Mouse (Mus musculus) embryonic facial prominence, embryonic 15.5 days (tissue): ENCODE data around the gene Eps8l2. TPM values are rescaled to one million over a fixed set of nuclear protein-coding genes. Genes with fewer than 3 reads are reported as not detected.
"Not testable (repeated sequence)": the region's sequence is repeated elsewhere in the genome, so short reads cannot be mapped to it uniquely, and the experiment has no call there.

ENCODE experiments used
- ATAC-seq: fragments of 200-750 bp; cut with Nextera tagmentation; 2 replicates; pipeline ENCODE4 v1.8.0; 2017; ENCODE audit warnings: low read depth, moderate TSS enrichment; ENCODE audit not compliant: insufficient number of reproducible peaks, low FRiP score, low TSS enrichment
- H3K27ac ChIP-seq: fragments of 300-500 bp; sonication (generic); replicated peaks from 2 replicates; pipeline ENCODE4 v1.5.1; 2015; ENCODE audit warnings: mild to moderate bottlenecking, inconsistent platforms
- H3K27me3 ChIP-seq: fragments of 300-500 bp; sonication (generic); 2 replicates; pipeline ENCODE4 v1.6.1; 2015; ENCODE audit warnings: inconsistent platforms
- H3K36me3 ChIP-seq: fragments of 300-500 bp; sonication (generic); 2 replicates; pipeline ENCODE4 v1.6.1; 2015; ENCODE audit warnings: mild to moderate bottlenecking, inconsistent platforms
- H3K4me1 ChIP-seq: fragments of 300-500 bp; sonication (generic); 2 replicates; pipeline ENCODE4 v1.6.1; 2015; ENCODE audit warnings: inconsistent platforms
- H3K4me2 ChIP-seq: fragments of 300-500 bp; sonication (generic); replicated peaks from 2 replicates; pipeline ENCODE4 v1.6.1; 2015; ENCODE audit warnings: mild to moderate bottlenecking, inconsistent platforms
- H3K4me3 ChIP-seq: fragments of 300-500 bp; sonication (generic); replicated peaks from 2 replicates; pipeline ENCODE4 v1.5.1; 2015; ENCODE audit warnings: mild to moderate bottlenecking, inconsistent platforms
- H3K9ac ChIP-seq: fragments of 300-500 bp; sonication (generic); 2 replicates; pipeline ENCODE4 v1.6.1; 2015; ENCODE audit warnings: inconsistent platforms
- H3K9me3 ChIP-seq: fragments of 300-500 bp; sonication (generic); replicated peaks from 2 replicates; pipeline ENCODE4 v1.6.1; 2016; ENCODE audit warnings: inconsistent platforms
- WGBS: fragments of 180-500 bp; shearing (Covaris S2); methylation state at CpG from one replicate; pipeline ENCODE4 v1.1.7; 2015; 5-methylcytosine and 5-hydroxymethylcytosine counted together
- polyA plus RNA-seq: library from polyadenylated mRNA; unstranded; fragments of >200 nt; fragmentation: Nextera tagmentation; extraction: Ambion mirVana; gene quantifications from 2 replicates; pipeline ENCODE4 v1.2.1, GENCODE M21; 2015

Eps8l2 gene
- polyA plus RNA-seq, 1 experiment from 2014 or later: 40.5 TPM

DNA sequence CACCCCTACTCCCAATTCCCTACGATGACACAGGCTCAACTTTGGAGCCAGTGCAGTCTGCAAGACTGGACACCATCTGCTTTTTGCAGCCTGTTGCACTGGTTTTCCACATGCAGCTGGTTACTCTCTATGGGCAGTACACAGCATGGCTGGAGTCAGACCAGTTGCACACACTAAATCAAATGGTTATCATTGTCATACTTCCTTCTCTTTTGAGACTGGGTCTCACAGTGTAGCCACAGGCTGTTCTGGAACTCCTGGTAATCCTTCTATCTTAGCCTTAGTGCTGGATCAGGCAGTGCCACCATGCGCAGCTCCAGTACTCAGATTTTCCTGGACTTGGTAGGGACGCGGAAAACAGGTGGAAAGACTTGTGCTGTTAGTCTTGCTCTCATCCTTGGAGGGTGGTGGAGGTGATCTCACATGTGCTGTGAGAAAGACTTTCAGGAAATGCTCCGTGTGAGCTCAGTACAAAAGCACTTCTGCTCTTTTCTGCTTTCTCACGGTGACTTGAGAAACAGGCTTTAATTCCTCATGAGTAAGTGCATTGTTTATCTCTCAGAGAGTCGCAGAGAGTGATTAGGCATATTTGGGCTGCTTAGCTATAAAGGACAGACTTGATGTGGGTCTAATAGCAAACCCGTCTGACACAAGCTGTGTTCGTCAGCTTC, 54.0 kb downstream of the Eps8l2 start:
- Histone ChIP-seq H3K9me3 (no peaks in the 10 kb centered on the region), H3K36me3 (peaks cover 14% of the 10 kb centered on the region), H3K4me3 (peak overlapping the region; percentile 88), H3K4me1 (peaks cover 12% of the 10 kb centered on the region), H3K27ac (peak overlapping the region; percentile 75), H3K9ac (peak overlapping the region; percentile 68), H3K4me2 (peak overlapping the region; percentile 94), H3K27me3 (no peaks in the 10 kb centered on the region)
- 31% methylated on average over 9 of the region's 9 CpGs for WGBS
- ATAC-seq: no peak

DNA sequence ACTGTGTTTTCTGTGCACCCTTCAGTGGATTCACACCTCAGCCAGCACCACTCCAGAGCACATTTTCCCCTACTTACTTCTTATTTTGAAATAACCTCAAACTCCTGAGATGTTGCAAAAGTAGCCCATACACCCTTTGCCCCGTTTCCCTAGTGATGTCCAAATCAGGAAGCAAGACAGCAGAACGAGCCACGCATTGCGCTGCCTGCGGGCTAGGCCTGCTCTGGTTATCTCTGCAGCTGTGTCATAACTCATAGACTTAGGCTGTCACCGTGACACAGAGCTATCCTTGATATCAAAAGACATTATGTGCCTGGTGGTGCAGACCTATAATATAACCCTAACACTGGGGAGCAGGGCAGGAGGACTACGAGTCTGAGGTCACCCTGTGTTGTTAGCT, 55.5 kb downstream of the Eps8l2 start:
- Histone ChIP-seq H3K9ac (no peak overlapping the region), H3K9me3 (no peaks in the 10 kb centered on the region), H3K4me1 (peaks cover 12% of the 10 kb centered on the region), H3K27me3 (no peaks in the 10 kb centered on the region), H3K4me3 (no peak overlapping the region), H3K36me3 (peaks cover 24% of the 10 kb centered on the region), H3K4me2 (no peak overlapping the region), H3K27ac (no peak overlapping the region)
- WGBS: 83% methylated on average over 7 of the region's 7 CpGs
- no peak for ATAC-seq

DNA sequence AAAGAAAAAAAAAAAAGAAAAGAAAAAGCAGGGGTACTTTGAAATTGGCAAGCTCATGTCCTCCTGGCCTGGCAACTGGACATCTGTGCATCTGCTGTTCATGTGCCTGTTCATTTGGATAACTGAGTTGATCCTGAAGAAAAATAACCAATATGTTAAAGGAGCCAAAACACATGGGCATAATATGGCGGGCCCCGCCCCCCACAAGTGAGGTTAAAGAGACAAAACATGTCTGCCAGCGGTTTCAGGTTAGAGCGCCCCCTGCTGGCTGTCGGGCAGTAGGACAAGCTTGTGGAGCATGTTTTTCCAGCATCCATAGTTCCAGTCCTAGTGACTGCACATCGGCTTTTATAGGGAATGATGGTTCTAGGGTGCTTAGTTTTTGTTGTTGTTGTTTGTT, 56.1 kb downstream of the Eps8l2 start:
- no peak overlapping the region for H3K9ac ChIP-seq

DNA sequence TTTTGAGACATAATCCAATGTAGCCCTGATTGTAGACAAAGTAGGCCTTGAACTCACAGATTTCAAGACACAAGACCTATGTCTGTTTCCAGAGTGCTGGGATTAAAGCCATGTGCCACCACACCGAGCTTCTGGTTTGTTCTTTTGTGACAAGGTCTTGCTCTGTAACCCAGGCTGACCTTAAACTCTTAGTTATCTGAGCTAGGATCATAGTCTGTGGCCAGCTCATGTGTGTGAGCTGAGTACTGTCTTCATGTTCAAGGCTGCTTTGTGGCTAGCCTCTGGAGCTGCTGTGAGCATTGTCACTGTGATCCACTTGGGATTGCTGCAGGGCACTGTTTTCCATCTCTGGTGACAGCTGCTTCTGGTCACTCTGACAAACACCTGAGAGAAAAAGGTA, 56.7 kb downstream of the Eps8l2 start:
- ATAC-seq: no peak
- no peak overlapping the region for H3K4me3 ChIP-seq
- no peaks in the 10 kb centered on the region for H3K27me3 ChIP-seq
- no peak overlapping the region for H3K9ac ChIP-seq
- H3K4me1 ChIP-seq: peaks cover 12% of the 10 kb centered on the region
- H3K36me3 ChIP-seq: peaks cover 35% of the 10 kb centered on the region
- WGBS: 59% methylated on average over 1 of the region's 1 CpGs
- no peak overlapping the region for H3K4me2 ChIP-seq
- H3K27ac ChIP-seq: no peak overlapping the region
- no peaks in the 10 kb centered on the region for H3K9me3 ChIP-seq

More for the DNA sequence above, 56.1 kb downstream of the Eps8l2 start:
- H3K27me3 ChIP-seq: no peaks in the 10 kb centered on the region
- H3K27ac ChIP-seq: no peak overlapping the region
- no peaks in the 10 kb centered on the region for H3K9me3 ChIP-seq
- 18% methylated on average over 6 of the region's 6 CpGs for WGBS
- no peak overlapping the region for H3K4me3 ChIP-seq
- H3K4me2 ChIP-seq: no peak overlapping the region
- H3K4me1 ChIP-seq: peaks cover 12% of the 10 kb centered on the region
- ATAC-seq: no peak
- H3K36me3 ChIP-seq: peaks cover 30% of the 10 kb centered on the region

DNA sequence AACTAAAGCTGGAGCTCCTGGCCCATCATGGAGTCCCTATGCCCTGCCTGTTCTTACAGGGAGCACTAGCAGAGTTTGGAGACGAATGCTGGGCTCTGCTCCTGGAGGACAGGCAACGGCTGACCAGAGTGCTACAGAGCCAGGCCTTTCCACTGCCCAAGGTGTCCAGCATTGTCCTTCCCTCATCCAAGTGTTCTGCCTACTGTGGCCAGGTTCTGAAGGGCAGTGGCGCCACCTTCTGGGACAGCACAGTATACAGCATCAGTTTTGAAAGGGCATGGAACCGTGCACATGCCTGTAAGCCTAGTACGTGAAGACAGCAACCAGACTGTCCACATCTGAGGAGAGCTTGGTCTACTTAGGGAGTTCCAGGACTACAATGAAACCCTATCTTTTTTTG, 64.6 kb downstream of the Eps8l2 start:
- no peak overlapping the region for H3K4me3 ChIP-seq
- H3K4me2 ChIP-seq: no peak overlapping the region
- WGBS: 51% methylated on average over 5 of the region's 5 CpGs
- no peaks in the 10 kb centered on the region for H3K9me3 ChIP-seq
- no peaks in the 10 kb centered on the region for H3K27me3 ChIP-seq
- ATAC-seq: peak; percentile 34; the same call in 1 of the 2 replicates
- H3K27ac ChIP-seq: no peak overlapping the region
- no peaks in the 10 kb centered on the region for H3K4me1 ChIP-seq
- peaks cover 56% of the 10 kb centered on the region for H3K36me3 ChIP-seq
- H3K9ac ChIP-seq: no peak overlapping the region

DNA sequence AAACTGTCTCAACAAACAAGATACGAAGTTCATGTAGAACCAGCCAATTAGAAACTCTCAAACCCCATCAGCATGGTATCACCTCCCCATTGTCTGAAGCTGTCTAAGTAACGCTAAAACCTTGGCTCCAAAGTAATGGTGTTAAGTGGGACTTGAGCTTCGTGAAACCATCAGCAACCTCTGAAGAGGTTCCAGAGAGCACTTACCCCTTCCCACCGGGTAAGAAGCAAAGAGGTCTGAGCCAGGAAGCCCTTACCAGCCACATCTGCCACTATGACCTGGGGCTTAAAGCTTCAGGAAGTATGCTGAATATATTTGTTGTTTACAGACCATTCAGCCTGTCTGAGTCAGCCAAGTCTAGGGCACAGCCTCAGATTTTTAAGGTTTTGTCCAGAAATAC, 66.8 kb downstream of the Eps8l2 start:
- H3K9me3 ChIP-seq: no peaks in the 10 kb centered on the region
- H3K4me2 ChIP-seq: no peak overlapping the region
- peaks cover 55% of the 10 kb centered on the region for H3K36me3 ChIP-seq
- no peak overlapping the region for H3K4me3 ChIP-seq
- no peak for ATAC-seq
- H3K27me3 ChIP-seq: no peaks in the 10 kb centered on the region
- WGBS: 81% methylated on average over 4 of the region's 4 CpGs
- H3K27ac ChIP-seq: no peak overlapping the region
- no peak overlapping the region for H3K9ac ChIP-seq
- no peaks in the 10 kb centered on the region for H3K4me1 ChIP-seq

DNA sequence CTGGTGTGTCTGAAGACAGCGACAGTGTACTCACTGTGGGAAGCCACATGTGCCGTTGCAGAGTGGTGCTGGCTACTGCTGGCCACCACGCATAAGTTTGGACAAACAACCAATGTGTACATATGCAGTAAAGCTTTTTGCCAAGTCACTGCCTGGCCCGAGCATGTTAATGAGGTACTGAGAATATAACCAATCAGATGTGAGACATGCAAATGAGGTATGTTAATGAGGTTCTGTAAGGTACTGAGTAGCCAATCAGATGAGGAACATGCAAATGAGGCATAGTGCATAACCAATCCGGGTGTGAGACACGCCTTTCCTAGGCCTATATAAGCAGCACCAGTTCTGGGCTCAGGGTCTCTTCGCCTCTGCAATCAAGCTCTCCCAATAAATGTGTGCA, 69.0 kb downstream of the Eps8l2 start:
- not testable (repeated sequence) for H3K4me3 ChIP-seq, ATAC-seq, H3K9ac ChIP-seq, H3K4me2 ChIP-seq, H3K27me3 ChIP-seq, H3K4me1 ChIP-seq, H3K27ac ChIP-seq, H3K9me3 ChIP-seq
- H3K36me3 ChIP-seq: peaks cover 45% of the 10 kb centered on the region
- whole genome bisulfite sequencing: 99% methylated on average over 7 of the region's 7 CpGs

DNA sequence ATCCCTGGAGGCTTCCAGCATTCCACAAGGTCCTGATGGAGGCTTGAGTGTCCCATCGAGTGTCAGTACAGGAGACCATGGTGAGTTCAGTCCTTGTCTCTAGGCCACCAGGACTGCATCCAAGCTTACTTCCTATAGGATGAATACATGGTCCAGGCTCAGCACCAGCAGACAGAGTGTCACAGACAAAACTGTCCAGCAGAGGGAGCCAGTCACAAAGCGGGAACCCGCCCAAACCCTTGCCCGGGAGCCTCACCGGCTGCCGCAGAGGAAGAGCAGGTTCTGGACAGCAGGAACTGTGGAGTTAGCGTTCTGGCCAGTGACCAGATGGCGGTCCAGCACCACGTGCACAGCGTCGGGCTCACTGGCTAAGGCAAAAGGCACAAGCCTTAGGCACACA, 70.2 kb downstream of the Eps8l2 start:
- no peaks in the 10 kb centered on the region for H3K27me3 ChIP-seq
- no peak overlapping the region for H3K27ac ChIP-seq
- H3K9me3 ChIP-seq: no peaks in the 10 kb centered on the region
- peaks cover 38% of the 10 kb centered on the region for H3K36me3 ChIP-seq
- WGBS: 16% methylated on average over 11 of the region's 11 CpGs
- no peak overlapping the region for H3K9ac ChIP-seq
- peak; percentile 75; the same call in 1 of the 2 replicates for ATAC-seq
- no peak overlapping the region for H3K4me2 ChIP-seq
- H3K4me3 ChIP-seq: no peak overlapping the region
- H3K4me1 ChIP-seq: peaks cover 10% of the 10 kb centered on the region

DNA sequence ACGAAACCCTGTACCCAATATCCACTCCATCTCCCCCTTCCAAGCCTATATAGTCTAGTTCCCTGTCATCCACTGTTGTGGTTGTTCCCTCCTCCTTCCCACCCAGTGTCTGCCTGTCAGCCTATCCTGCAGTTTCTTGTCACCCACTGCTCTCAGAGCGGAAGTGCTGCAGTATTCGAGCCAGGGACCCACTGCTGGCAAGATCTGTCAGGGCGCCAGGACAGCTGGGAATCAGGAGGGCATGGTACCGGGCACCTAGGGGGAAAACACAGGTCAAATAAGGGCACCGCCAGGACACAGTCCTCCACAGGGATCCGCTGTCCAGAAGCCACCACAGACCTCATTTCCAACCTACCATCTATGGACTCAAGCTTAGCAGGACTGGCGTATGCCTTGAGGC, 72.0 kb downstream of the Eps8l2 start:
- Histone ChIP-seq H3K4me3 (no peak overlapping the region), H3K36me3 (peaks cover 38% of the 10 kb centered on the region), H3K27me3 (no peaks in the 10 kb centered on the region), H3K9ac (no peak overlapping the region), H3K4me2 (no peak overlapping the region), H3K27ac (no peak overlapping the region), H3K9me3 (no peaks in the 10 kb centered on the region), H3K4me1 (peaks cover 13% of the 10 kb centered on the region)
- no peak for ATAC-seq
- 90% methylated on average over 8 of the region's 8 CpGs for WGBS

DNA sequence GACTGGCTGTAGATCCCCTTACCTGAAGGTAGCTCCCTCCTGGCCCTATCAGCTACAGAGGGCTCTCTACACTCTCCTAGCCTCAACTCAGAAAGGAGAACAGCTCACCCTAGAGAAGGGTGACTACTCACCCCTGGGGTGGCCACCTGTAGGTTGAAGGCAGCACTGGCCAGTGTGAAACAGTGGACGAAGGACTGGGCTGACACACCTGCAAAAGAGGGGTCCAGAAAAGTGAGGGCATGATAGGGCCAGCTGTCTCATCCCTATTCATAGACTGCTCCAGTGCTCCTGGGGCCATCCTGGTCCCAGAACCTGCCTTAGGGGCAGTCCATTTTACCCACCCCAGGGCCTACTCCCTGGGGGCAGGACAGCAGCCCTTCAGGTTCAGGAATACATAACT, 73.0 kb downstream of the Eps8l2 start:
- ATAC-seq: no peak
- Histone ChIP-seq H3K9me3 (no peaks in the 10 kb centered on the region), H3K4me3 (no peak overlapping the region), H3K27me3 (no peaks in the 10 kb centered on the region), H3K4me2 (no peak overlapping the region), H3K4me1 (peaks cover 13% of the 10 kb centered on the region), H3K36me3 (peaks cover 38% of the 10 kb centered on the region), H3K9ac (no peak overlapping the region), H3K27ac (no peak overlapping the region)
- WGBS: 93% methylated on average over 1 of the region's 1 CpGs
